Mouse (Mus musculus): Measurements from ENCODE around the gene Nomo1. TPM values are rescaled to one million over a fixed set of nuclear protein-coding genes. Genes with fewer than 3 reads are reported as not detected.

Gene Nomo1
- polyA plus RNA-seq, 1 experiment from 2014 or later = 14.9 TPM

DNA sequence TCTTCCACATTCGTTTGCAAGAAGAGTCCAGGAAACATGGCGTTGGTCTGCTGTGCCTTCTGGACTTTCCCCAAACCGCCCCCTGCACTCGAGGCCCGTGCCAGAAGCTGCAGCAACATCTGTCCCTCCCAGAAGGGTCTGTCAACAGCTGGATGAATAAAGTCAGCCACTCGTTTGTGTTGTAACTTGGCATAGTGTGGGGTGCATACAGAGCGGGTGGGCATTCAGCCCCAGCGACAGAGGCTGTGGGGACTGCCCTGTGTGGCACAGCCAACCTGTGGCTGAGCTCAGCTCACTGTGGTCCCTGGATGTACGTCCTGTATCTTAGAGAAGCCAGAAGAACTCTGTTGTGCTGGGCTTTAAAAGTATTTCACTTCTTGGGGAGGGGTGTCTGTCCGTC lies 50.5 kb downstream of the Nomo1 start:
- H3K4me3 ChIP-seq (ENCODE audit: low read depth, low read length) = no peak overlapping the region
- 92% methylated on average over 10 of the region's 10 CpGs for WGBS
- peaks cover 3% of the 10 kb centered on the region; the same call in 1 of the 2 replicates for H3K36me3 ChIP-seq (ENCODE audit: control insufficient read depth, insufficient read depth, low read length)
- no peak for ATAC-seq (ENCODE audit: low FRiP score)
- H3K4me1 ChIP-seq (replicated peaks; ENCODE audit: control insufficient read depth, insufficient read depth, low read length) = no peaks in the 10 kb centered on the region
- no peak overlapping the region for H3K9ac ChIP-seq (ENCODE audit: low read depth, low read length)
- H3K27me3 ChIP-seq (ENCODE audit: control insufficient read depth, insufficient read depth, low read length) = no peaks in the 10 kb centered on the region
- no peak overlapping the region for H3K4me2 ChIP-seq (replicated peaks; ENCODE audit: low read depth, low read length)
- no peak overlapping the region for H3K27ac ChIP-seq (ENCODE audit: low read depth, low read length)
- H3K9me3 ChIP-seq (ENCODE audit: control insufficient read depth, low read length) = no peaks in the 10 kb centered on the region
- no peak for DNase-seq (ENCODE audit: low spot score)

DNA sequence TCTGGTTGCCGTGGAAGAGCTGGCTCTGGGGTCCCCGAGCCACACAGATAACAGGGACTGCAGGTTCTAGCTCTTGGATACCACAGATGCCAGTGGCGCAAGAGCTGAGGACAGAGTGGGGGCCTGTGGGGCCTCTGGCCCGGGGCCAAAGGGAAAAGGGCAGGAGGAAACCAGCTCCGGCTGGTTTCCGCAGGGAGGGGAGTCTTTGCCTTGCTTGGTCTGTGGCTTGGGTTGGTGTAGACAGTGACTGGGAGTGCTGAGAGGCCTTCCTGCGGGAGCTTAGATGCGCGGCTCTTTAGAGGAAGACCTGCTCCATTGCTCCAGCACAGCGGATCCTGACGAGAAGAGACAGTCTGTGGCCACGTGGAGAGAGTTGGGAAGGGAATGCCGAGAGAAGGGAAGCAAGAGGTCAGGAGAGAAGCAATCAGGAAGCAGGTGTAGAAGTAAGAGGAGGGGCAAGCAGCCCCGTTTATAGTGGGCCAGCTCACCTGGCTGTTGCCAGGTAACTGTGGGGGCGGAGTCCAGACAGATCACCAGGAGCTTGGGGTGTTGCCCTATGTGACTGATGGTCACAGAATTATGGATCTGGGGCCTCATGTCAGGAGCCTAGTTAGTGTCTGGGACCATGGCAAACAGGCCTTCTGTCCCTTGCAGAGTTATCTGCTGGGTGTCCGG lies 51.5 kb downstream of the Nomo1 start:
- no peak for ATAC-seq (ENCODE audit: low FRiP score)
- H3K36me3 ChIP-seq (ENCODE audit: control insufficient read depth, insufficient read depth, low read length) = peaks cover 3% of the 10 kb centered on the region; the same call in 1 of the 2 replicates
- no peak overlapping the region for H3K27ac ChIP-seq (ENCODE audit: low read depth, low read length)
- H3K4me1 ChIP-seq (replicated peaks; ENCODE audit: control insufficient read depth, insufficient read depth, low read length) = no peaks in the 10 kb centered on the region
- no peak overlapping the region for H3K4me3 ChIP-seq (ENCODE audit: low read depth, low read length)
- H3K9me3 ChIP-seq (ENCODE audit: control insufficient read depth, low read length) = no peaks in the 10 kb centered on the region
- DNase-seq (ENCODE audit: low spot score) = no peak
- H3K9ac ChIP-seq (ENCODE audit: low read depth, low read length) = no peak overlapping the region
- 81% methylated on average over 16 of the region's 16 CpGs for WGBS
- H3K27me3 ChIP-seq (ENCODE audit: control insufficient read depth, insufficient read depth, low read length) = no peaks in the 10 kb centered on the region
- no peak overlapping the region for H3K4me2 ChIP-seq (replicated peaks; ENCODE audit: low read depth, low read length)

GRCm38 (mm10) chr7:46086378-46086777 lies 52.9 kb downstream of the Nomo1 start:
- DNase-seq (ENCODE audit: low spot score) = no peak
- Histone ChIP-seq H3K4me2 (replicated peaks; ENCODE audit: low read depth, low read length) (no peak overlapping the region), H3K4me1 (replicated peaks; ENCODE audit: control insufficient read depth, insufficient read depth, low read length) (no peaks in the 10 kb centered on the region), H3K4me3 (ENCODE audit: low read depth, low read length) (no peak overlapping the region), H3K36me3 (ENCODE audit: control insufficient read depth, insufficient read depth, low read length) (peaks cover 1% of the 10 kb centered on the region; the same call in 1 of the 2 replicates), H3K27me3 (ENCODE audit: control insufficient read depth, insufficient read depth, low read length) (no peaks in the 10 kb centered on the region), H3K9ac (ENCODE audit: low read depth, low read length) (no peak overlapping the region), H3K9me3 (ENCODE audit: control insufficient read depth, low read length) (no peaks in the 10 kb centered on the region), H3K27ac (ENCODE audit: low read depth, low read length) (no peak overlapping the region)
- no peak for ATAC-seq (ENCODE audit: low FRiP score)
- WGBS = 86% methylated on average over 6 of the region's 6 CpGs

- DNase-seq (ENCODE audit: low spot score) = no peak
- Histone ChIP-seq H3K4me1 (replicated peaks; ENCODE audit: control insufficient read depth, insufficient read depth, low read length) (no peaks in the 10 kb centered on the region), H3K4me2 (replicated peaks; ENCODE audit: low read depth, low read length) (no peak overlapping the region), H3K9me3 (ENCODE audit: control insufficient read depth, low read length) (no peaks in the 10 kb centered on the region), H3K27ac (ENCODE audit: low read depth, low read length) (no peak overlapping the region), H3K9ac (ENCODE audit: low read depth, low read length) (no peak overlapping the region), H3K27me3 (ENCODE audit: control insufficient read depth, insufficient read depth, low read length) (no peaks in the 10 kb centered on the region), H3K36me3 (ENCODE audit: control insufficient read depth, insufficient read depth, low read length) (no peaks in the 10 kb centered on the region), H3K4me3 (ENCODE audit: low read depth, low read length) (no peak overlapping the region)
- ATAC-seq (ENCODE audit: low FRiP score) = no peak
- WGBS = 93% methylated on average over 6 of the region's 6 CpGs
Measured at GRCm38 (mm10) chr7:46088241-46088640, 54.7 kb downstream of the Nomo1 start.

DNA sequence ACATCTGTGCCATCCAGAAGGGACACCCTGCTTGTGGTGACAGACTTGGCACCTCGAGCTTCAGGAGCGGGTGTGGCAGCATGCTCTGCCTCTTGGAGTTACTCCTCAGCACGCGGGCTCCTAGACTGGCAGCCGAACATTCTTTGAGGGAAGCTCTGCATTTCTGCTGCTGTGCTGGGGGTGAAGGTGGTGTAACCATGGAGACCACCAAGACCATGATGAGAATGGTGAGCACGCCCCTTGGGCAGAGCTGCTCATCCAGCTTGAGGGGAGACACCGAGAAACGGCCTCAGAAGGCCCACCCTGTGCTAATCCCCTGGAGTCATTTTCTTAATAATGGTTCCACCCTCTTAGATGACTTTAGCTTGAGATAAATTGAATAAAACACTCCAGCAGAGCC lies 59.3 kb downstream of the Nomo1 start:
- DNase-seq (ENCODE audit: low spot score) = peak; percentile 16
- no peak overlapping the region for H3K27ac ChIP-seq (ENCODE audit: low read depth, low read length)
- no peaks in the 10 kb centered on the region for H3K4me1 ChIP-seq (replicated peaks; ENCODE audit: control insufficient read depth, insufficient read depth, low read length)
- no peaks in the 10 kb centered on the region for H3K27me3 ChIP-seq (ENCODE audit: control insufficient read depth, insufficient read depth, low read length)
- 29% methylated on average over 8 of the region's 8 CpGs for WGBS
- no peak overlapping the region for H3K9ac ChIP-seq (ENCODE audit: low read depth, low read length)
- H3K36me3 ChIP-seq (ENCODE audit: control insufficient read depth, insufficient read depth, low read length) = no peaks in the 10 kb centered on the region
- H3K9me3 ChIP-seq (ENCODE audit: control insufficient read depth, low read length) = no peaks in the 10 kb centered on the region
- H3K4me3 ChIP-seq (ENCODE audit: low read depth, low read length) = no peak overlapping the region
- ATAC-seq (ENCODE audit: low FRiP score) = no peak
- no peak overlapping the region for H3K4me2 ChIP-seq (replicated peaks; ENCODE audit: low read depth, low read length)

- Histone ChIP-seq H3K27me3 (ENCODE audit: control insufficient read depth, insufficient read depth, low read length) (no peaks in the 10 kb centered on the region; the same call in 1 of the 2 replicates), H3K4me3 (ENCODE audit: low read depth, low read length) (no peak overlapping the region), H3K9me3 (ENCODE audit: control insufficient read depth, low read length) (no peaks in the 10 kb centered on the region), H3K9ac (ENCODE audit: low read depth, low read length) (no peak overlapping the region), H3K36me3 (ENCODE audit: control insufficient read depth, insufficient read depth, low read length) (no peaks in the 10 kb centered on the region), H3K4me2 (replicated peaks; ENCODE audit: low read depth, low read length) (no peak overlapping the region), H3K4me1 (replicated peaks; ENCODE audit: control insufficient read depth, insufficient read depth, low read length) (no peaks in the 10 kb centered on the region), H3K27ac (ENCODE audit: low read depth, low read length) (no peak overlapping the region)
- WGBS = 3% methylated on average over 4 of the region's 4 CpGs
- ATAC-seq (ENCODE audit: low FRiP score) (peak; percentile 15; the same call in 1 of the 2 replicates), DNase-seq (ENCODE audit: low spot score) (peak; percentile 86)
Measured at GRCm38 (mm10) chr7:46096136-46096535, 62.6 kb downstream of the Nomo1 start.

GRCm38 (mm10) chr7:46097319-46097783 lies 63.9 kb downstream of the Nomo1 start:
- H3K4me3 ChIP-seq (ENCODE audit: low read depth, low read length) = no peak overlapping the region
- 73% methylated on average over 4 of the region's 4 CpGs for WGBS
- no peak overlapping the region for H3K9ac ChIP-seq (ENCODE audit: low read depth, low read length)

DNA sequence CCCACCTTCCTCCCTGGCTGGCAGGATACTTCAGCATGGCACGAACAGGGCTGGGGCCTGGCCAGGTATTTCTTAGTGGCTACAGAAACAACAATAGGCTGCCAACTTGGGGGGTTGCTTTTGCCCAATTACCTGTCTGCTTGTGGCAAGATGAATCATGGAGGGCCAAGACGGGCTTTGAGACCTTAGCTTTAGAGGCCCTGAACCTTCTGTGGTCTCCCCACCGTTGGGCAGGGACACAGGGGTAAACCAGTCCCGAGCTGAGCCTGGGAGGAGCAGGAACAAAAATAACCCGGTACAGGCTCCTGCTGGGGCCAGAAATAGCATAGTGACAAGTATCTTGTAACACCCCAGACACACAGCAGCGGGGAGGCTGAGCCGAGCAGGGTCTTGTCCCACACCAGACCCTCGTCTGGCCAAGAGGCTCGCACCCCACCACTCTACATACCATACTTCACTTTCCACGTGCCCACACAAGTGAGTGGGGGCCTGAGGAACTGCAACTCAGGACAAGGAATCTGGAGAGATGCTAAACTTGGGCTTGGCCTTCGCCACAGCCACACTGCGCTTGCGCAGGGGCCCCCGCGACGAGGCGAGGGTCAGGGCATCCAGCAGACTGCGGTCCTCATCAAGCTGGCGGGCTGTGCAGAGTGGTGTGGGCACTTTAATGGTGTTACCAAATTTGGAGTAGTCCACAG lies 64.9 kb downstream of the Nomo1 start:
- 83% methylated on average over 19 of the region's 19 CpGs for WGBS
- H3K9me3 ChIP-seq (ENCODE audit: control insufficient read depth, low read length) = no peaks in the 10 kb centered on the region
- DNase-seq (ENCODE audit: low spot score) = no peak
- no peak overlapping the region for H3K4me3 ChIP-seq (ENCODE audit: low read depth, low read length)
- no peaks in the 10 kb centered on the region for H3K4me1 ChIP-seq (replicated peaks; ENCODE audit: control insufficient read depth, insufficient read depth, low read length)
- no peak overlapping the region for H3K4me2 ChIP-seq (replicated peaks; ENCODE audit: low read depth, low read length)
- H3K36me3 ChIP-seq (ENCODE audit: control insufficient read depth, insufficient read depth, low read length) = no peaks in the 10 kb centered on the region
- no peaks in the 10 kb centered on the region; the same call in 1 of the 2 replicates for H3K27me3 ChIP-seq (ENCODE audit: control insufficient read depth, insufficient read depth, low read length)
- no peak overlapping the region for H3K27ac ChIP-seq (ENCODE audit: low read depth, low read length)
- no peak overlapping the region for H3K9ac ChIP-seq (ENCODE audit: low read depth, low read length)
- no peak for ATAC-seq (ENCODE audit: low FRiP score)

More at GRCm38 (mm10) chr7:46097319-46097783, 63.9 kb downstream of the Nomo1 start:
- Histone ChIP-seq H3K27me3 (ENCODE audit: control insufficient read depth, insufficient read depth, low read length) (no peaks in the 10 kb centered on the region; the same call in 1 of the 2 replicates), H3K27ac (ENCODE audit: low read depth, low read length) (no peak overlapping the region), H3K9me3 (ENCODE audit: control insufficient read depth, low read length) (no peaks in the 10 kb centered on the region), H3K4me2 (replicated peaks; ENCODE audit: low read depth, low read length) (no peak overlapping the region), H3K36me3 (ENCODE audit: control insufficient read depth, insufficient read depth, low read length) (no peaks in the 10 kb centered on the region), H3K4me1 (replicated peaks; ENCODE audit: control insufficient read depth, insufficient read depth, low read length) (no peaks in the 10 kb centered on the region)
- no peak for DNase-seq (ENCODE audit: low spot score)
- no peak for ATAC-seq (ENCODE audit: low FRiP score)

GRCm38 (mm10) chr7:46098919-46099286 lies 65.4 kb downstream of the Nomo1 start:
- Histone ChIP-seq H3K9ac (ENCODE audit: low read depth, low read length) (no peak overlapping the region), H3K9me3 (ENCODE audit: control insufficient read depth, low read length) (no peaks in the 10 kb centered on the region), H3K4me1 (replicated peaks; ENCODE audit: control insufficient read depth, insufficient read depth, low read length) (no peaks in the 10 kb centered on the region), H3K4me2 (replicated peaks; ENCODE audit: low read depth, low read length) (no peak overlapping the region), H3K4me3 (ENCODE audit: low read depth, low read length) (no peak overlapping the region), H3K27me3 (ENCODE audit: control insufficient read depth, insufficient read depth, low read length) (no peaks in the 10 kb centered on the region; the same call in 1 of the 2 replicates), H3K27ac (ENCODE audit: low read depth, low read length) (no peak overlapping the region), H3K36me3 (ENCODE audit: control insufficient read depth, insufficient read depth, low read length) (no peaks in the 10 kb centered on the region)
- no peak for DNase-seq (ENCODE audit: low spot score)
- no peak for ATAC-seq (ENCODE audit: low FRiP score)
- WGBS = 92% methylated on average over 19 of the region's 19 CpGs
